Mouse (Mus musculus): ENCODE results near the gene Cdk5rap3.

DNA sequence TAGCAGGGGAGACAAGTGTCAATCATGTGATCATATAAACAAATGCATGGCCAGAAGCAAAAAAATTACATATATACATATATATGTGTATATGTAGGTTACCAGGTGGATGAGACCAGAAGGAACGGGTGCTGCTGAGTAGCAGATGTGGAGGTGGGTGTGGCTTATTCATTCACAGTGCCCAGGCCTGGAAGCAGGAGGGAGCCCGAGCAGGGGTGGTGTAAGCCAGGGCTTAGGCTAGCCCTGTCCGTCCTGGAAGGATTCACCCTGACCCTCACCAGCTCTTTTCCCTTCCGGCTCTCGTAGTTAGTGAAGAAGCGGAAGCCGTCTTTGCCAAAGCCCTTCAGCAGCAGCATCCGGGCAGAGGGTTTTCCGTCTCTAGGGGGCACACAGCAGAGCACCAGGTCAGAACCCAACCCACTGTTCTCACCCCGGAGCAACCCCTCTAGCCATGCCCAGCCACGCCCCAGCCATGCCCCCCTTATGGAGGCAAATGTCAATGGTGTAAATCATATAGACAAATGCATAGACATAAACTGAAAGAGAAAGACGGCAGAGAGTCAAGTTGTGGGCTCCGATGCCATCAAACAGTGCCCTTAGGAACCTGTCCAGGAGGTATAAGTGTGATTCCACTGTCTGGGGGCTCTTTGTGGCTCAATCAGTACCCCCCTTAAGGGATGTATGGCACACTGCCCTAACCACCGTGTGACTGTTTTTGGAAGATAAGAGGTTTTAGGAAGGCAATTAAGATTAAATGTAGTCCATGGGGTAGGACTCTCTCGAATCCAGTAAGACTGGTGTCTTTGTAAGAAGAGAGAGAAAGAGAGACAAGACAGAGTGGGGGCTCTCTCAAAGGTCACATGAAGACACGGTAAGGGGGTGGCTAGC is 24.5 kb upstream of the Cdk5rap3 start:
- TF ChIP-seq CTCF (IDR thresholded peaks at IDR 0.05; ENCODE audit: low read depth) (no peak), EP300 (IDR thresholded peaks at IDR 0.05; ENCODE audit: low read depth) (no peak)
